Mouse (Mus musculus): ENCODE results near the gene Zbtb24. TPM values are rescaled to one million over a fixed set of nuclear protein-coding genes. Genes with fewer than 3 reads are reported as not detected.
A peak's percentile ranks its signal among the peaks of the same experiment; 100 is the strongest.
"Not testable (repeated sequence)": the region's sequence is repeated elsewhere in the genome, so short reads cannot be mapped to it uniquely, and the experiment has no call there.

Zbtb24 gene
- 10 to 100 TPM; 24.5 to 28.0 TPM for total RNA-seq (2021)
- long read RNA-seq, experiment 1, transcript Zbtb24-201 (7 exons, 2,844 nt): major isoform, 5 of 10 reads
- long read RNA-seq, experiment 1, partial matches to known transcripts: 2 of 10 reads
- long read RNA-seq, experiment 1, other reads (novel, unspliced or antisense): 3 of 10 reads
- long read RNA-seq, experiment 2, transcript Zbtb24-205 (2 exons, 2,476 nt): minor isoform, 7 of 36 reads
- long read RNA-seq, experiment 2, transcript Zbtb24-201 (7 exons, 2,844 nt): major isoform, 15 of 36 reads
- long read RNA-seq, experiment 2, partial matches to known transcripts: 2 of 36 reads
- long read RNA-seq, experiment 2, other reads (novel, unspliced or antisense): 11 of 36 reads

- peak; percentile 86 to 87 for DNase-seq (ENCODE audit: low spot score in 2 of 2)
These were observed at the start of gene Zbtb24 for GRCm38 (mm10) chr10:41450137-41450670. TSS of gene Zbtb24 (plus strand) at chr10:41450383.

- no peak for DNase-seq (ENCODE audit: low spot score in 2 of 2)
These were observed 49.1 kb upstream of the Zbtb24 start for GRCm38 (mm10) chr10:41401097-41401496.

- no peak for DNase-seq (ENCODE audit: low spot score in 2 of 2)
These were observed 46.8 kb upstream of the Zbtb24 start for GRCm38 (mm10) chr10:41403364-41403763.

GRCm38 (mm10) chr10:41403893-41404612 is 46.1 kb upstream of the Zbtb24 start:
- no peak for DNase-seq (ENCODE audit: low spot score in 2 of 2)

GRCm38 (mm10) chr10:41410176-41410575 is 40.0 kb upstream of the Zbtb24 start:
- not testable (repeated sequence) for DNase-seq (ENCODE audit: low spot score in 2 of 2)

DNA sequence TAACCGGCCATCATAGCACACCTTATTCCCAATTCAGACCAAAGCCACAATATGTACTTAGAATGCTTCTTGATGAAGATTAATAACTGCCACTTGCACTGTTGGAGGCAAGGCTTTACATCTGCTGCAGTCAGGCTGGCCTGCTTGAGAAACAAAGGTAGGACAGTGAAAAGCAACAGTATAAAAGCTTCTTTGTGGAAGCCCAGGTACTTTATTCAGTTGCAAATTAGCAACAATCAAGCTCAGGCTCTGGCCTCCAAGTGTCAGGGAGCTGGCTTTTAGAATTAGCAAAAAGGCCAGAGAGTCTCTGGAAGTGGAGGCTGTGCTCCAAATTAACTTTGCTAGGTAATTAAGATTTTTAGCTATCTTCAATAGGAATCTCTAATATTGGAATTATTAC is 39.4 kb upstream of the Zbtb24 start:
- not testable (repeated sequence) for DNase-seq (ENCODE audit: low spot score in 2 of 2)

DNA sequence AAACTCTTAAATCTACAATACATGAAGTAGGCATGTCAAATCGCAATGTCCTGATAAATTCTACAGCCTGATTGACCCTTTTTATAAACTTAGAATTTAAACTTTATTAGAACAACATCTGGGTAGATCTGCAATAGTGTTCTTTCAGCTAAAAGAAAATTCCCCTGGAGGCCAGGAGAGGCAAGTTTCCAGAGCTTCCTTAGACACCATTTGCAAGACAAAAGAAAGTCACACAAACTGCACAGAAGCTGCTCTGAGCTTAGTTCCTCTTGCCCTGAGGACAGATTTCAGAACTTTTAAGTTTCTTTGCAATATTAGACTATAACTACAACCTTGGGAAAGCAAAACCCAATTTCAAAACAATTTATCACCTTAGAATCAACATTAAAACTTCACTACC is 36.7 kb upstream of the Zbtb24 start:
- DNase-seq (ENCODE audit: low spot score in 2 of 2): not testable (repeated sequence)

- not testable (repeated sequence) for DNase-seq (ENCODE audit: low spot score in 2 of 2)
These were observed 34.8 kb upstream of the Zbtb24 start for GRCm38 (mm10) chr10:41415368-41415767.

GRCm38 (mm10) chr10:41420496-41421200 is 29.5 kb upstream of the Zbtb24 start:
- no peak for DNase-seq (ENCODE audit: low spot score in 2 of 2)

- no peak for DNase-seq (ENCODE audit: low spot score in 2 of 2)
These were observed 26.5 kb upstream of the Zbtb24 start for GRCm38 (mm10) chr10:41423681-41424080.

GRCm38 (mm10) chr10:41426368-41426767 is 23.8 kb upstream of the Zbtb24 start:
- no peak for DNase-seq (ENCODE audit: low spot score in 2 of 2)

- no peak for DNase-seq (ENCODE audit: low spot score in 2 of 2)
These were observed 15.6 kb upstream of the Zbtb24 start for GRCm38 (mm10) chr10:41434624-41435023.

DNA sequence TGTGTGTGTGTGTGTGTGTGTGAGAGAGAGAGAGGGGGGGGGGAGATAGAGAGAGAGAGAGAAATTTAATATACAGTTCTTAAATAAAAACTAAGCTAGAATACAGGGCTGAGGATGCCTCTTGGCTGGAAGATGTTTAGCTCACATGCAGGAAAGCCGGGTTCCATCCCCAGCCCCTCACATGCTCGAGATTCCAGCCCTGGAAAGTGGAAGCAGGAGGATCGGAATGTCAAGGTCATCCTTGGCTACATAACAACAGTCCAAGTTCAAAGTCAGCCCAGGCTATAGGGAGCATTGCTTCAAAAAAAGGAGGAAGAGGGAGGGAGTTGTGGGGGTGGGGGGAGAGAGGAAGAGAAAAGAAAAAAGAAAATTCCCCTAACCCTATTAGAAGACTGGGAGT is 15.0 kb upstream of the Zbtb24 start:
- DNase-seq (ENCODE audit: low spot score in 2 of 2): no peak

GRCm38 (mm10) chr10:41448216-41448615 is 2.0 kb upstream of the Zbtb24 start:
- no peak for DNase-seq (ENCODE audit: low spot score in 2 of 2)

- DNase-seq (ENCODE audit: low spot score in 2 of 2): no peak
These were observed 499 bp upstream of the Zbtb24 start for GRCm38 (mm10) chr10:41449684-41450083.

DNA sequence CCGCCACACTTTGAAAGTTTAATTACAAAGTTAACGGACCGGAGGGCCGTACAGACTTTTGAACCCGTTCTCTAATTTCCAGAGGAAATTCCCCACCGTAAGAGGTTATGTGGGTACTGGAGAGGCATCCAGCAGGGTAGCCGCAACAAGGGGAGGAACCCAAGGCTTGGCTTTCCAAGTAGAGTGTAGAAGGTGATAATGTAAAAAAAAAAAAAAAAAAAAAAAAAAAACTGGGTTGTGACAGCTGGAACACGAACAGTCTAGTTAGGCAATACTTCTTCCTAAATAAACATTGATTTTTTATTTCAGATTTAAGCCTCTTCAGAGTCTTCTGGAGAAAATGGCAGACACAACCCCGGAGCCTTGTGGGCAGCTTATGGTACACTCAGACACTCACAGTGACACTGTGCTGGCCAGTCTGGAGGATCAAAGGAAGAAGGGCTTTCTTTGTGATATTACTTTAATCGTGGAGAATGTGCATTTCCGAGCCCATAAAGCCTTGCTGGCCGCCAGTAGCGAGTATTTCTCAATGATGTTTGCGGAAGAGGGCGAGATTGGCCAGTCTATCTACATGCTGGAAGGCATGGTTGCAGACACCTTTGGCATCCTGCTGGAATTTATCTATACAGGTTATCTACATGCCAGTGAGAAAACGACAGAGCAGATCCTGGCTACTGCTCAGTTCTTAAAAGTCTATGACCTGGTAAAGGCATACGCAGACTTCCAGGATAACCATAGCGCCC is 768 bp downstream of the Zbtb24 start:
- no peak for DNase-seq (ENCODE audit: low spot score in 2 of 2)

GRCm38 (mm10) chr10:41451656-41452055 is 1.5 kb downstream of the Zbtb24 start:
- no peak for DNase-seq (ENCODE audit: low spot score in 2 of 2)

- no peak for DNase-seq (ENCODE audit: low spot score in 2 of 2)
These were observed 2.6 kb downstream of the Zbtb24 start for GRCm38 (mm10) chr10:41452791-41453190.

- no peak for DNase-seq (ENCODE audit: low spot score in 2 of 2)
These were observed 9.8 kb downstream of the Zbtb24 start for GRCm38 (mm10) chr10:41459990-41460389.

GRCm38 (mm10) chr10:41460501-41460900 is 10.3 kb downstream of the Zbtb24 start:
- DNase-seq (ENCODE audit: low spot score in 2 of 2): no peak

Measured in adrenal gland, postnatal 4 days (tissue).